Mouse (Mus musculus) liver, embryonic 15.5 days (tissue): ENCODE results near the gene Ptpdc1. TPM values are rescaled to one million over a fixed set of nuclear protein-coding genes. Genes with fewer than 3 reads are reported as not detected.
A peak's percentile ranks its signal among the peaks of the same experiment; 100 is the strongest.

Experiments
- ATAC-seq: fragments of 200-750 bp; cut with Nextera tagmentation; 2 replicates; pipeline ENCODE4 v1.8.0; 2017; ENCODE audit warnings: moderate number of reproducible peaks, mild to moderate bottlenecking, moderate library complexity; ENCODE audit not compliant: insufficient read depth
- H3K27ac ChIP-seq: fragments of 300-500 bp; sonication (generic); replicated peaks from 2 replicates; pipeline ENCODE4 v1.5.1; 2015; ENCODE audit warnings: mild to moderate bottlenecking, inconsistent platforms
- H3K27me3 ChIP-seq: fragments of 300-500 bp; sonication (generic); 2 replicates; pipeline ENCODE4 v1.6.1; 2015; ENCODE audit warnings: mild to moderate bottlenecking, inconsistent platforms
- H3K36me3 ChIP-seq: fragments of 300-500 bp; sonication (generic); replicated peaks from 2 replicates; pipeline ENCODE4 v1.6.1; 2015; ENCODE audit warnings: moderate library complexity, mild to moderate bottlenecking, inconsistent platforms
- H3K4me1 ChIP-seq: fragments of 300-500 bp; sonication (generic); replicated peaks from 2 replicates; pipeline ENCODE4 v1.6.1; 2015; ENCODE audit warnings: inconsistent platforms
- H3K4me2 ChIP-seq: fragments of 300-500 bp; sonication (generic); 2 replicates; pipeline ENCODE4 v1.6.1; 2015; ENCODE audit warnings: moderate library complexity, mild to moderate bottlenecking, inconsistent platforms
- H3K4me3 ChIP-seq: fragments of 300-500 bp; sonication (generic); replicated peaks from 2 replicates; pipeline ENCODE4 v1.5.1; 2015; ENCODE audit warnings: mild to moderate bottlenecking, inconsistent platforms
- H3K9ac ChIP-seq: fragments of 300-500 bp; sonication (generic); 2 replicates; pipeline ENCODE4 v1.6.1; 2015; ENCODE audit warnings: moderate library complexity, mild to moderate bottlenecking, inconsistent platforms
- H3K9me3 ChIP-seq: fragments of 300-500 bp; sonication (generic); replicated peaks from 2 replicates; pipeline ENCODE4 v1.6.1; 2016; ENCODE audit warnings: inconsistent platforms
- whole genome bisulfite sequencing: fragments of 180-500 bp; shearing (Covaris S2); methylation state at CpG from one replicate; pipeline ENCODE4 v1.1.7; 2015; ENCODE audit warnings: mixed read lengths; ENCODE audit not compliant: insufficient replicate concordance; 5-methylcytosine and 5-hydroxymethylcytosine counted together
- polyA plus RNA-seq: library from polyadenylated mRNA; unstranded; fragments of >200 nt; fragmentation: Nextera tagmentation; extraction: Ambion mirVana; gene quantifications from 2 replicates; pipeline ENCODE4 v1.2.1, GENCODE M21; 2015

Ptpdc1 gene
- polyA plus RNA-seq: 0.40 and 0.47 TPM in 2 replicates

DNA sequence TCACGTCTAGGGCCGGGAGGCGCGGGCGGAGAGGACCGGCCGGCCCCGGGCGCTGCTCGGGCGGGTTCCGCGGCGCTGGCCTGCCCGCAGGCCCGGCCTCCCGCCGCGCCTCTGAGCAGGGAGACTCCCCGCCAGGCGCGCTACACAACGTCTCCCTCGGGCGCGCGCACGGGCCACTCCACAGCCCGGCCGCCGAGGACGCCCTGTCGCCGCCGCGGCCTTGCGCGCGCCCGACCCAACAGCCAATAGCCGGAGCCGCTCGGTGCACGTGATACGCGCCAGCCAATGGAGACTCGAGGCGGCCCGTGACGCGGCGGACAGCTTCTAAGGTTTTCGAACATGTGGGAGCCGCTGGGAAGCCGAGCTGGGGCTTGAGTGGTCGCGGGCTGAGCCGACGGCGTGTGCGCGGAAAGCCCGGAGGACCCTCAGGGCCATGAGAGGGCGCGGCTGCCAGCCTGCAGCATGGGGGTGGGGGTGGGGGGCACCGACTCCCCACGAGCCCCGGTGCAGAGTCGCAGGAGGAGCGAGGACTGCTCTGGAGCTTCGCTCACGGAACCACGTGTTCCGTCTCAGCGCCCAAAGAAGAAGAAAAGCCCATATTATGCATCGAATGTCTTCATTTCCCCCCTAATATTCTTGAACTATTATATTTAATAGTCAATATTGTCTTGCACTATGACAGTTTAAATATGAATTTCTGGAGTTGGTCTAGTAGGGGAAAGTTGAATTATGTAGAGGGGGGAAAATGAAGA, at the start of gene Ptpdc1:
Gene Ptpdc1 (minus strand): TSS at position 232 of the 752 bp plus-strand sequence.
- Histone ChIP-seq H3K4me1 (peaks cover 11% of the 10 kb centered on the region), H3K36me3 (no peaks in the 10 kb centered on the region), H3K27ac (0 out of 2 replicates have a peak within 1 kb of the TSS, but pooled peaks have one; percentile 24), H3K27me3 (peaks cover 25% of the 10 kb centered on the region), H3K4me3 (peak within 1 kb of the TSS; percentile 63), H3K9ac (peak within 1 kb of the TSS; percentile 59), H3K4me2 (peak within 1 kb of the TSS; percentile 82), H3K9me3 (no peaks in the 10 kb centered on the region)
- WGBS: 2% methylated on average over 76 of the region's 76 CpGs
- peak; percentile 98 for ATAC-seq

DNA sequence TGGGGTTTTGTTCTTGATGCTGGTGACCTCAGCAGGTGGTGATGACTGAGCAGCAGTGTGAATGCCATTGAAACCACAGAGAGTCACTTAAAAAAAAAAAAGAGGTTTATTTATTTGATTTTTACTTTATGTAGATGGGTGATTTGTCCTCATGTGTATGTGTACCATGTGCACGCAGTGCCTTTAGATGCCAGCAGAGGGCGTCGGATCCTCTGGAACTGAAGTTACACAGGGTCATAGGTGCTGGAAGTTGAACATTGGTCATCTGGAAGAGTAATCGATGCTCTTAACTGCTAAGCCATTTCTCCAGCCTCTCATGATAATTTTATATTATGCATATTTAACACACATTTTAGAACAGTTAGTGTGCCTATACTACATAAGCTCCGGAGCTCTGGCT, 49.1 kb upstream of the Ptpdc1 start:
- H3K9ac ChIP-seq: no peak overlapping the region
- no peak overlapping the region for H3K27ac ChIP-seq
- ATAC-seq: no peak
- no peaks in the 10 kb centered on the region for H3K9me3 ChIP-seq
- no peaks in the 10 kb centered on the region for H3K36me3 ChIP-seq
- no peak overlapping the region for H3K4me2 ChIP-seq
- H3K4me3 ChIP-seq: no peak overlapping the region
- peaks cover 75% of the 10 kb centered on the region for H3K27me3 ChIP-seq
- 62% methylated on average over 5 of the region's 5 CpGs for WGBS
- H3K4me1 ChIP-seq: no peaks in the 10 kb centered on the region

GRCm38 (mm10) chr13:48672312-48672840, 46.9 kb upstream of the Ptpdc1 start:
- no peak overlapping the region for H3K4me3 ChIP-seq
- no peaks in the 10 kb centered on the region for H3K36me3 ChIP-seq
- H3K9ac ChIP-seq: no peak overlapping the region
- no peak overlapping the region for H3K4me2 ChIP-seq
- no peaks in the 10 kb centered on the region for H3K9me3 ChIP-seq
- H3K27me3 ChIP-seq: peaks cover 76% of the 10 kb centered on the region
- ATAC-seq: no peak
- under 1% methylated on average over 23 of the region's 24 CpGs for WGBS
- no peak overlapping the region for H3K27ac ChIP-seq
- H3K4me1 ChIP-seq: peaks cover 6% of the 10 kb centered on the region; the same call in 1 of the 2 replicates

- Histone ChIP-seq H3K9me3 (no peaks in the 10 kb centered on the region), H3K9ac (no peak overlapping the region), H3K27me3 (peaks cover 98% of the 10 kb centered on the region), H3K4me1 (peaks cover 6% of the 10 kb centered on the region; the same call in 1 of the 2 replicates), H3K4me3 (no peak overlapping the region), H3K27ac (no peak overlapping the region), H3K4me2 (peak overlapping the region; percentile 30; the same call in 1 of the 2 replicates), H3K36me3 (no peaks in the 10 kb centered on the region)
- no peak for ATAC-seq
- 1% methylated on average over 34 of the region's 34 CpGs for WGBS
Observed at GRCm38 (mm10) chr13:48668976-48669534, 43.6 kb upstream of the Ptpdc1 start.

- no peak overlapping the region for H3K27ac ChIP-seq
- H3K36me3 ChIP-seq: no peaks in the 10 kb centered on the region
- no peaks in the 10 kb centered on the region for H3K9me3 ChIP-seq
- no peak for ATAC-seq
- H3K4me2 ChIP-seq: peak overlapping the region; percentile 30; the same call in 1 of the 2 replicates
- H3K27me3 ChIP-seq: peaks cover 98% of the 10 kb centered on the region
- no peak overlapping the region for H3K4me3 ChIP-seq
- peaks cover 6% of the 10 kb centered on the region; the same call in 1 of the 2 replicates for H3K4me1 ChIP-seq
- 1% methylated on average over 33 of the region's 33 CpGs for WGBS
- no peak overlapping the region for H3K9ac ChIP-seq
Observed at GRCm38 (mm10) chr13:48668091-48668975, 42.9 kb upstream of the Ptpdc1 start.

DNA sequence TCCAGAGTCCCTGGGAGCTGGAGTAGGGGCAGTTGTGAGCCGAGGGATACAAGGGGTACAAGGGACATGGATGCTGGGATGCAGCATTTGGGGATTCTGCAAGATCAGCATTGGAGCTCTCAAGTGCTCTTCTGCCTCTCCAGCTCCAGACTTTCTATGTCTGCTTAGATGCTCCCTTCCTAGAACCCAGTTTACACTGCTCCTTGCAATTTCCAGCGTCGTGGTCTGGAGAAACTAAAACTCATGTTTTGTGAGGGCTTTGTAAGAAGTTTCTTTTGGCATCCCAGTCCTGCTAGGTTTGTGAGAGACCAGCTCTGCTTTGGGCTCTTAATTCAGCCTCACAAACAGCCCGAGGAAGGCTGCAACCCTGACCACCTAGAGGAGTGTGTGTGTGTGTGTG, 42.0 kb upstream of the Ptpdc1 start:
- H3K4me2 ChIP-seq: no peak overlapping the region
- H3K4me3 ChIP-seq: no peak overlapping the region
- WGBS: 4% methylated on average over 4 of the region's 4 CpGs
- no peak overlapping the region for H3K27ac ChIP-seq
- H3K9ac ChIP-seq: no peak overlapping the region
- H3K4me1 ChIP-seq: peaks cover 6% of the 10 kb centered on the region
- no peak for ATAC-seq
- no peaks in the 10 kb centered on the region for H3K36me3 ChIP-seq
- H3K27me3 ChIP-seq: peaks cover 98% of the 10 kb centered on the region
- no peaks in the 10 kb centered on the region for H3K9me3 ChIP-seq

- WGBS: 3% methylated on average over 58 of the region's 58 CpGs
- no peaks in the 10 kb centered on the region for H3K36me3 ChIP-seq
- H3K9me3 ChIP-seq: no peaks in the 10 kb centered on the region
- H3K4me2 ChIP-seq: no peak overlapping the region
- peaks cover 100% of the 10 kb centered on the region for H3K27me3 ChIP-seq
- H3K4me1 ChIP-seq: peaks cover 6% of the 10 kb centered on the region
- no peak overlapping the region for H3K9ac ChIP-seq
- no peak for ATAC-seq
- no peak overlapping the region for H3K27ac ChIP-seq
- H3K4me3 ChIP-seq: no peak overlapping the region
Observed at GRCm38 (mm10) chr13:48665656-48666597, 40.5 kb upstream of the Ptpdc1 start.

DNA sequence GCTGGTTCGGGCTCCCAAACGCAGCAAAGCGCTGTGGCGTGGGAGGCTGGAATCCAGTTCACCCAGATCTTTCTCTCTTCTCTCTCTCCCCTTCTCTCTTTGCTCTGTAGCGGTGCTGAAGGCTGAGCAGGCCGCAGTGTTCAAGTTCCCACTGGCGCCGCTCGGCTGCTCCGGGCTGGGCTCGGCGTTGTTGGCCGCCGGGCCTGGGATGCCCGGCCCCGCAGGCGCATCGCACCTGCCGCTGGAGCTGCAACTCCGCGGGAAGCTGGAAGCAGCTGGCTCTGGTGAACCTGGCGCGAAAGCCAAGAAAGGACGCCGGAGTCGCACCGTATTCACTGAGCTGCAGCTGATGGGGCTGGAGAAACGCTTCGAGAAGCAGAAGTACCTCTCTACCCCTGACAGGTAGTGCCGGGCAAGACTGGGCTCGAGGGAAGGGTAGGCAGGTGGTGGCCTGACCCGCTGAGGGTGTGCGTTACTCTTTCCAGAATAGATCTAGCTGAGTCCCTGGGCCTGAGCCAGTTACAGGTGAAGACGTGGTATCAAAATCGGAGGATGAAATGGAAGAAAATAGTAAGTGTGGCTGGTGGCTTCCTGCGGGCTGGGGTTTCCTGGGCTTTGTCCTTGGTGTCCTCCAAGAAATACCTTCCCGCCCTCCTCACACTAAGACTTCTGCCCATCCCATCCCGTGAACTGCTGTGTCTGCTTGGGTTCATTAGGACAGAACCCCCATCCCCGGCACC, 39.6 kb upstream of the Ptpdc1 start:
- no peak for ATAC-seq
- no peak overlapping the region for H3K4me2 ChIP-seq
- no peak overlapping the region for H3K4me3 ChIP-seq
- no peaks in the 10 kb centered on the region for H3K9me3 ChIP-seq
- H3K4me1 ChIP-seq: peaks cover 6% of the 10 kb centered on the region
- H3K9ac ChIP-seq: no peak overlapping the region
- H3K27me3 ChIP-seq: peaks cover 100% of the 10 kb centered on the region
- H3K36me3 ChIP-seq: no peaks in the 10 kb centered on the region
- no peak overlapping the region for H3K27ac ChIP-seq
- WGBS: 2% methylated on average over 39 of the region's 39 CpGs

GRCm38 (mm10) chr13:48663988-48664339, 38.5 kb upstream of the Ptpdc1 start:
- ATAC-seq: no peak
- H3K4me2 ChIP-seq: no peak overlapping the region
- no peak overlapping the region for H3K4me3 ChIP-seq

More at GRCm38 (mm10) chr13:48663988-48664339, 38.5 kb upstream of the Ptpdc1 start:
- Histone ChIP-seq H3K9me3 (no peaks in the 10 kb centered on the region), H3K9ac (no peak overlapping the region), H3K27me3 (peaks cover 100% of the 10 kb centered on the region), H3K36me3 (no peaks in the 10 kb centered on the region), H3K27ac (no peak overlapping the region), H3K4me1 (peaks cover 2% of the 10 kb centered on the region)
- 6% methylated on average over 7 of the region's 7 CpGs for WGBS
